Mouse (Mus musculus): ENCODE data around the gene Acr. TPM values are rescaled to one million over a fixed set of nuclear protein-coding genes. Genes with fewer than 3 reads are reported as not detected.

The Acr gene
- polyA plus RNA-seq (2012; ENCODE audit: insufficient read depth, low replicate concordance): 0.49 and 3.0 TPM in 2 replicates

DNA sequence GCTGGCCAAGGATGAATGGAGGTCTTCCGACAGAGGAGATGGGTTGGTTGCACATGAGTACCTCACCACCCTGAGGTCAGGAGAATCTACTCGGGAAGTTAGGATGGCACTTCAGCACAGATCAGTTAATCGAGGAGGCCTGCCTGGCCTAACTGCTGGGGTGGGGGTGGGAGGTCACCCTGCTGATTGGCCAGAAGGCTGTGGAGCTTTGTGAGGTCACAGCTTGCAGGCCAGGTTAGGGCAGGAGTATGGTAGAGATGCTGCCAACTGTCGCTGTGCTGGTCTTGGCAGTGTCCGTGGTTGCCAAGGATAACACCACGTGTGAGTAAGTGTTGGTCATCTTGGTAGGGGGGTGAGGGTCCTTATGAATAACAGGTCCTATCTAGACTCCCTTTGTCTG is at the start of gene Acr:
Acr (plus strand) TSS at position 213 of the 400 bp plus-strand sequence.
- TF ChIP-seq FLI1 (IDR thresholded peaks at IDR 0.05; ENCODE audit: low read length): no peak
- TF ChIP-seq GATA1 (IDR thresholded peaks at IDR 0.05; ENCODE audit: borderline replicate concordance, low read length): no peak
- Histone ChIP-seq H3K36me3 (replicated peaks; ENCODE audit: low read length) (no peaks in the 10 kb centered on the region), H3K4me3 (replicated peaks) (no peak within 1 kb of the TSS), H3K4me1 (peaks cover 45% of the 10 kb centered on the region), H3K9me3 (no peaks in the 10 kb centered on the region), H3K27me3 (replicated peaks) (no peaks in the 10 kb centered on the region)

DNA sequence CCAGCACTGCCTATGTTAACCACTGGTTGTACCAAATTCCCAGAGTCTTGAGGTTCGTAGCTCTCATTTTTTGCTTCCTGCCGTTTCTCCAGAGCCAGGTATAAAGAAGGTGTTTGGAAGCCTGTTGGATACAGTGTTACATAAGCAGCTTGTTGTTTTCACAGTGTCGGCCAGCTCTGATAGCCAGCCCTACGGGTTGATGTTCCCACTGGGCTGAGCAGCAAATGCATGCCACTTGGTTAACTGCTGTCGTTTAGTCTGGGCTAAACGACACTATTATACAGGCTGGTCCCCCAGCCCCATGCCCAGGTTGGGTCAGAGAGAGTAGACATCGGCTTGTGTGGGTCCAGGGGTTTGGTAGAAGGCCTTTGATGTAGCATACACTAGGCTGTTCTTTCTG is 46.2 kb upstream of the Acr start:
- Histone ChIP-seq H3K27me3 (replicated peaks) (no peaks in the 10 kb centered on the region), H3K4me3 (replicated peaks) (no peak overlapping the region), H3K9me3 (no peaks in the 10 kb centered on the region), H3K36me3 (replicated peaks; ENCODE audit: low read length) (peaks cover 91% of the 10 kb centered on the region), H3K4me1 (peaks cover 11% of the 10 kb centered on the region)
- TF ChIP-seq GATA1 (IDR thresholded peaks at IDR 0.05; ENCODE audit: borderline replicate concordance, low read length) (no peak), FLI1 (IDR thresholded peaks at IDR 0.05; ENCODE audit: low read length) (no peak)

- Histone ChIP-seq H3K4me3 (replicated peaks) (no peak overlapping the region), H3K9me3 (no peaks in the 10 kb centered on the region), H3K4me1 (peaks cover 11% of the 10 kb centered on the region), H3K27me3 (replicated peaks) (no peaks in the 10 kb centered on the region), H3K36me3 (replicated peaks; ENCODE audit: low read length) (peaks cover 91% of the 10 kb centered on the region)
- TF ChIP-seq FLI1 (IDR thresholded peaks at IDR 0.05; ENCODE audit: low read length) (no peak), GATA1 (IDR thresholded peaks at IDR 0.05; ENCODE audit: borderline replicate concordance, low read length) (no peak)
These were observed 45.4 kb upstream of the Acr start for GRCm38 (mm10) chr15:89522566-89523282.

DNA sequence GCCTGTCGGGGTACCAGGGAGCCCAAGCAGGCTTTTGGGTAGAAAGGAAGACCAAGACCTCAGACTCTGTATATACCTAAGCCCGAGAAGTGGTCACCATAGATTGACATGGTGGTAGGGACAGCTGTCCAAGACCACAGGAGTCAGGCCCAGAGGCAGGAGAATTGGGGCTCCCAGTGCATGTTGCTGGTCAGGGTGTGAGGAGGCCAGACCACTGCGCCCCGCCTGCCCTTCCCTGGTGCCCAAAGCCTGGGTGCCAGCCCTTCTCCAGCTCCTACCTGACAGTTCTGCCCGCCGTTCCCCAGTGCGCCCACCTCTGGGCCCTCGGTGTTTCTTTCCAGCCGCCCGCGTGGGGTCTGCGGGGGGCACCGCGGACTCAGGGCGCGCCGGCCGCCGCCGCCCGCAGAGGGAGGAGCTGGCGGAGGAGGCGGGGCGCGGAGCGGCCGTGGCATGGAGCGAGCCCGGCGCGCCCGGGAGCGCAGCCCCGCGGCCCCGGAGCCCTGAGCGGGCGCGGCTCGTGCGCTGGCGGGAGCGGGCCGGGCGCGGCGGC is 44.8 kb upstream of the Acr start:
- TF ChIP-seq GATA1 (IDR thresholded peaks at IDR 0.05; ENCODE audit: borderline replicate concordance, low read length) (no peak), FLI1 (IDR thresholded peaks at IDR 0.05; ENCODE audit: low read length) (no peak)
- H3K9me3 ChIP-seq: no peaks in the 10 kb centered on the region
- no peak overlapping the region for H3K4me3 ChIP-seq (replicated peaks)
- H3K4me1 ChIP-seq: peaks cover 11% of the 10 kb centered on the region
- H3K36me3 ChIP-seq (replicated peaks; ENCODE audit: low read length): peaks cover 91% of the 10 kb centered on the region
- H3K27me3 ChIP-seq (replicated peaks): no peaks in the 10 kb centered on the region

DNA sequence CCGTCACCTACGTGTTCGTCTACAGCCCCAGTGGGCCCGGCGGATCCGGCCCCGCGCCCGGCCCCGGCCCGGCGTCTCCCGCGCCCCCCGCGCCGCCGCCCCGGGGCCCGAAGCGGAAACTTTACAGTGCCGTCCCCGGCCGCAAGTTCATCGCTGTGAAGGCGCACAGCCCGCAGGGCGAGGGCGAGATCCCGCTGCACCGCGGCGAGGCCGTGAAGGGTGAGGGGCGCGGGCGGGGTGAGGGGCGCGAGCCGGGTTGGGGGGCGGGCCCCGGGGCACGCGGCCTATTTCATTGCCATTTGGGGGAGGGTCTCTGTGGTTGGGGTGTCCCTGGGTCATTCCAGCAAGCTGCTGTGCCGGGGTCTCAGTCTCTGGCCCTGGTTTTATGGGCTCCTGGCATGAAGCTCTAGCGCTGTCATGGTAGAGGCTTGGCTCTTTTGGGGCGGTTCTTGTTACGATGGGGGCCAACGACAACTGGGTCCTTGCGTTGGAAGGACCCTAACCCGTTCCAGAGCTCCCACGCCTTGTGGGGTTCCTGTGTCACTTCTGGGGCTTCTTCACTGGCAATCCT is 44.0 kb upstream of the Acr start:
- H3K36me3 ChIP-seq (replicated peaks; ENCODE audit: low read length): peaks cover 93% of the 10 kb centered on the region
- no peaks in the 10 kb centered on the region for H3K27me3 ChIP-seq (replicated peaks)
- peaks cover 14% of the 10 kb centered on the region for H3K4me1 ChIP-seq
- H3K4me3 ChIP-seq (replicated peaks): no peak overlapping the region
- no peak for TF ChIP-seq GATA1 (IDR thresholded peaks at IDR 0.05; ENCODE audit: borderline replicate concordance, low read length)
- H3K9me3 ChIP-seq: no peaks in the 10 kb centered on the region

DNA sequence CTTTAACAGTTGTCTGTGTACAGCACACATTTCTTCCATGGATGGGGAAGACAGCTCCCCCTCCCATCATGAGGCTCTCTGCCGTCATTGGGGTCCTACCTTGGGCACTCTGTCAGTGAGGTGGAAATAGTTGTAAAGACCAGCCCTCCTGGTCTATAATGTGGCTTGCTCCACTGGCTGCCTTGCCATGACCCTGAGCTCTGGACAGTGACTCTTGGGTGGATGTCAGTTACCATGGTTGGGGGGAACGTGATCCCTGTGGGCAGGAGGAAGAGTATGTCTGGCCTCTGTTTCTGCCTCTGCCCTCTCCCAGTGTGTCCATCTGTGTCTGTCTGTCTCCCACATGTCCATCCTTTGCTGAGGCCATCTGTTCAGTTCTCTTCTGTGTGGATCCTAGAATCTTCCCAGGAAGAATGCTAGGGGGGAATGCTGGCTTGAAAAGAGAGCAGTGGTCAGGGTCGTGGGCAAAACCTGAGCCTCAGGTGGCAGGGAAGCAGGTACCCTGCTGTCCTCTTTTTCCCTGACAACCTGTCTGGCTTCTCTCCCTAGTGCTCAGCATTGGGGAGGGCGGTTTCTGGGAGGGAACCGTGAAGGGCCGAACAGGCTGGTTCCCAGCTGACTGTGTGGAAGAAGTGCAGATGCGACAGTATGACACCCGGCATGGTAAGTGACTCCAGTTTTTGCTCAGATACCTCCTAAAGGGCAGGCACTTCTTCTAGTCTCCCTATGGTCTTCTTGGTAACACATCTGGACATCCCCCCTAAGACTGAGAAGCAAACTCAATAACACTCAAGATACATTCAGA is 43.3 kb upstream of the Acr start:
- no peaks in the 10 kb centered on the region for H3K27me3 ChIP-seq (replicated peaks)
- peaks cover 8% of the 10 kb centered on the region; the same call in 1 of the 2 replicates for H3K4me1 ChIP-seq
- no peaks in the 10 kb centered on the region for H3K9me3 ChIP-seq
- peaks cover 92% of the 10 kb centered on the region for H3K36me3 ChIP-seq (replicated peaks; ENCODE audit: low read length)
- TF ChIP-seq FLI1 (IDR thresholded peaks at IDR 0.05; ENCODE audit: low read length) (no peak), GATA1 (IDR thresholded peaks at IDR 0.05; ENCODE audit: borderline replicate concordance, low read length) (no peak)
- H3K4me3 ChIP-seq (replicated peaks): no peak overlapping the region

GRCm38 (mm10) chr15:89525464-89525863 is 42.7 kb upstream of the Acr start:
- TF ChIP-seq GATA1 (IDR thresholded peaks at IDR 0.05; ENCODE audit: borderline replicate concordance, low read length): no peak
- TF ChIP-seq FLI1 (IDR thresholded peaks at IDR 0.05; ENCODE audit: low read length): no peak
- H3K9me3 ChIP-seq: no peaks in the 10 kb centered on the region
- peaks cover 92% of the 10 kb centered on the region for H3K36me3 ChIP-seq (replicated peaks; ENCODE audit: low read length)
- H3K4me3 ChIP-seq (replicated peaks): no peak overlapping the region
- H3K27me3 ChIP-seq (replicated peaks): no peaks in the 10 kb centered on the region
- peaks cover 3% of the 10 kb centered on the region; the same call in 1 of the 2 replicates for H3K4me1 ChIP-seq

DNA sequence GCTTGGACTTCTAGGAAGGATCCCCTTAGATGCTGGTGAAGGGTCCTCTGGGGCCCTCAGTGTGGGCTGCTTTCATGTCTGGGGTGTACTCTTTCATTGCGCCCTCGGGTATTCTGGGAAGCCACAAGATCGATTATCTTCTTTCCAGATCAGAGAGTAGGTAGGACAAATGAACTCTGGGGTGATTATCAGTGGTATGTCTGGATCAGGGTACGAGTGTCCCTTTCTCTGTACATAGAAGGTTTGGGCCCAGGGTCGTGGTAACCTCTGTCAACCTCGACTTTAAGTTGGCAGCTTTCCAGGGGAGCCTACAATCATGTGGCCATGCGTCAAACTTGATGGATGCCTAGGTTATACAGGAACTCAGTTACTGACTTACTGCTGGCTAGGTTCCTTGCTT is 42.2 kb upstream of the Acr start:
- H3K9me3 ChIP-seq: no peaks in the 10 kb centered on the region
- no peak overlapping the region for H3K4me3 ChIP-seq (replicated peaks)
- TF ChIP-seq GATA1 (IDR thresholded peaks at IDR 0.05; ENCODE audit: borderline replicate concordance, low read length) (no peak), FLI1 (IDR thresholded peaks at IDR 0.05; ENCODE audit: low read length) (no peak)
- no peaks in the 10 kb centered on the region for H3K27me3 ChIP-seq (replicated peaks)
- peaks cover 3% of the 10 kb centered on the region; the same call in 1 of the 2 replicates for H3K4me1 ChIP-seq
- peaks cover 92% of the 10 kb centered on the region for H3K36me3 ChIP-seq (replicated peaks; ENCODE audit: low read length)

DNA sequence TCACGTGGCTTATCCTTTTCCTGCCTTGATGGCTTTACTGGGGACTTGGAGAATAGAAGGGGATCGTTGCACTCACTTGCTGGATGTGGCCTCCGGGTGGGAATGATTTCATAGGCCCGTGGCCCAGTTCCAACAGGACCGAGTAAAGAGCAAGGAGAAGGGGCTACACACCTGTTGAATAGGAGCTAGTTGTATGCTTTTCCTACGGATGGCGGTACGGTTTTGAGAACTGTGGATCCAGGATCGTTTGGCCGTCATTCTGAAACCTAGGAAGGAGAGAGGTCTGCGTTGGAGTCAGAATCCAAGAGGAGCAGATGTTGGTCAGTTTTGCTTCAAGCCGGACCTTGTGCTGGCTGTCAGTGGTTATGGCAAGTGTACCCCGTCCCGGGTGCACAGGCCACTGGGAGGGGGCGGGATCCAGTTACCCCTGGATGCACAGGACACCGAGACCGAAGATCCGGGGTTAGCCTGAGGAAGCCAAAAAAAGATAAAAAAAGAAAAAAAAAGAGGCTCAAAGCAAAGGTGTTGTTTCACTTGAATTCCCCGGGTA is 41.3 kb upstream of the Acr start:
- Histone ChIP-seq H3K4me1 (peaks cover 3% of the 10 kb centered on the region; the same call in 1 of the 2 replicates), H3K27me3 (replicated peaks) (no peaks in the 10 kb centered on the region), H3K4me3 (replicated peaks) (no peak overlapping the region), H3K36me3 (replicated peaks; ENCODE audit: low read length) (peaks cover 92% of the 10 kb centered on the region), H3K9me3 (no peaks in the 10 kb centered on the region)
- no peak for TF ChIP-seq FLI1 (IDR thresholded peaks at IDR 0.05; ENCODE audit: low read length)
- no peak for TF ChIP-seq GATA1 (IDR thresholded peaks at IDR 0.05; ENCODE audit: borderline replicate concordance, low read length)

Data from megakaryocyte, embryonic 14.5 days (primary cell).